Mouse (Mus musculus): ENCODE measurements around the gene Mmp11.

DNA sequence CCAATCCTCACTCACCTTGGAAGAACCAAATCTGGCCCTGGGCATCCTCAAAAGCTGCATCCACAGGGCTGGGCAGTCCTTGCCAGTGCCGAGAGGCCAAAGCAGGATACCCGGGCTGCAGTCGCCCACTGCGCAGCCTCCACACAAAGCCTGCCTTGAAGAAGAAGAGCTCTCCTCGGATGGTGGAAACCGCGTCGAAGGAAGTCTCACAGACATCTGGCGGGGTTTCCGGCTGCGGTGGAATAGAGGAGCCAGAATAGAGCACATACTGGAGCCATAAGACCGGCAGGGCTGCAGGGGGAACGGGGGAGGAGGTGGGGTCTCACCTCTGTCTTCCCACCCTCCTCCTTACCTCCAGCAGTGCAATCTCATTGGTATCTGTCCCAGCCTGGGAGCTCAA lies 9.9 kb downstream of the Mmp11 start:
- TF ChIP-seq CTCF (IDR thresholded peaks at IDR 0.05; ENCODE audit: low read depth, low read length), result no peak
- no peak for TF ChIP-seq POLR2A (IDR thresholded peaks at IDR 0.05; ENCODE audit: extremely low read depth, insufficient read depth, low read length)
